Mouse (Mus musculus): ENCODE data around the gene Hcrt. TPM values are rescaled to one million over a fixed set of nuclear protein-coding genes. Genes with fewer than 3 reads are reported as not detected.

Hcrt gene
- total and polyA plus RNA-seq, 3 experiments: not detected

DNA sequence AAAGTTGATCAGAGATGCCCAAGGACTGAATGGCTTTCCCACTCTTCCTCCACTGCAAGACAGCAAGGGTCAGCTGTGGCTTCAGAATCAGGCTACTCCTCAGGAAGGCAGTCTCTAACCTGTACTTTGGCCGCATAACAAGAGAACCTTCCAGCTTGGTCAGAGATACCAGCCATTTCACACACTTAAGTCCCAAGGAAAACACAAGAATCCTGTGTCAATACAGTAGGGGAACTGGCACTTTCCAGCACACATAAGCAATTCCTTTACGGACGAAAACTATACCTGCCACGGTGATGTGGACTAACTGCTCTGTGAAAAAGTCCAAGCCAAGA, 26.0 kb downstream of the Hcrt start:
- DNase-seq (ENCODE audit: low spot score) (no peak), ATAC-seq (ENCODE audit: extremely low read depth, insufficient number of reproducible peaks, low FRiP score, poor library complexity, severe bottlenecking) (no peak)
- peak overlapping the region; percentile 97 for H3K4me3 ChIP-seq (ENCODE audit: low read depth, low read length)
- peaks cover 45% of the 10 kb centered on the region for H3K36me3 ChIP-seq (replicated peaks)
- H3K27me3 ChIP-seq (ENCODE audit: insufficient read depth, low read length): no peaks in the 10 kb centered on the region
- no peaks in the 10 kb centered on the region for H3K9me3 ChIP-seq (replicated peaks)
- peaks cover 61% of the 10 kb centered on the region for H3K4me1 ChIP-seq (ENCODE audit: insufficient read depth, low read depth, low read length)
- no peak for TF ChIP-seq POLR2AphosphoS5 (IDR thresholded peaks at IDR 0.05; ENCODE audit: insufficient replicate concordance, low read depth, low read length)
- no peak for TF ChIP-seq GATA1 (IDR thresholded peaks at IDR 0.05; ENCODE audit: borderline replicate concordance, low read length)
- no peak for TF ChIP-seq TAL1 (conservative IDR thresholded peaks at IDR 0.05; ENCODE audit: low read depth, low read length)
- no peak for TF ChIP-seq GATA2 (IDR thresholded peaks at IDR 0.05; ENCODE audit: borderline replicate concordance, low read depth, low read length)
- TF ChIP-seq CTCF (IDR thresholded peaks at IDR 0.05; ENCODE audit: low read depth, low read length): no peak

DNA sequence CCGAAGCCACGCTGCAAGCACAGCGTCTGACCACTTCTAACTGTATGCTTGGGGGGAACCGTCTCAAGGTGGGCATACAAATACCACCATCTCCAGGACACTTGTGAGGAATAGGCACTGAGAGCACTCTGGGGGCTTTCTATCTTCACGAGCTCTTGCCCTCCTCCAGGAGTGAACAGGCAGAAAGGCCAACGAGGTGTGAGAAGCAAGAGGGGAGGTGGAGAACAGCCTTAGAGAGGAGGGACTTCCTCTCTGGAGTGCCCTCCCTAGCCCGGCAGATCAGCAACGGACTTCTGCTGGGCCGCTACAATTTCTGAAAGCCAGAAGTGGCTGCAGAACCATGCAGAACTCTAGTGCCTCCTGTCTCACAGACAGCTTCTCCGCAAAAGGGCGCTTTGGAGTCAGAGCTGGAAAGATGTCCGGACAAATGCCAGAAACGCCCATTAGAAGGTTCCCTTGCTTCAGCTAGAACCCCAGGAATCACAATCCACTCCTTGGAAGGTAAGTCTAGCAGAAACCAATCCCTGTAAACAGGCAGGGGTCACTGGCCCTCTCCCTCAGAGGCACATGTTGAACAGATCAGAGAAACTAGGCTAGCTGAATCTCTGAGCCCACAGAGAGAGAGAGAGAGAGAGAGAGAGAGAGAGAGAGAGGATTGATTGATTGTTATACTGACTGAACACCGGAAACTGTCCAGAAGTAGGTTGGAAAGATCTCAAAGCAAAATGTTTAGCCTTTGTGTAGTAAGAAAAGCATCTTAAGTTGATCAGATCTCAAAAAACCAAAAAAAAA, 26.6 kb downstream of the Hcrt start:
- H3K9me3 ChIP-seq (replicated peaks): no peaks in the 10 kb centered on the region
- no peak for ATAC-seq (ENCODE audit: extremely low read depth, insufficient number of reproducible peaks, low FRiP score, poor library complexity, severe bottlenecking)
- no peaks in the 10 kb centered on the region for H3K27me3 ChIP-seq (ENCODE audit: insufficient read depth, low read length)
- TF ChIP-seq GATA2 (IDR thresholded peaks at IDR 0.05; ENCODE audit: borderline replicate concordance, low read depth, low read length) (no peak), CTCF (IDR thresholded peaks at IDR 0.05; ENCODE audit: low read depth, low read length) (no peak)
- peaks cover 67% of the 10 kb centered on the region for H3K4me1 ChIP-seq (ENCODE audit: insufficient read depth, low read depth, low read length)
- peak overlapping the region; percentile 97 for H3K4me3 ChIP-seq (ENCODE audit: low read depth, low read length)
- peak; percentile 58 for DNase-seq (ENCODE audit: low spot score)
- H3K36me3 ChIP-seq (replicated peaks): peaks cover 49% of the 10 kb centered on the region

DNA sequence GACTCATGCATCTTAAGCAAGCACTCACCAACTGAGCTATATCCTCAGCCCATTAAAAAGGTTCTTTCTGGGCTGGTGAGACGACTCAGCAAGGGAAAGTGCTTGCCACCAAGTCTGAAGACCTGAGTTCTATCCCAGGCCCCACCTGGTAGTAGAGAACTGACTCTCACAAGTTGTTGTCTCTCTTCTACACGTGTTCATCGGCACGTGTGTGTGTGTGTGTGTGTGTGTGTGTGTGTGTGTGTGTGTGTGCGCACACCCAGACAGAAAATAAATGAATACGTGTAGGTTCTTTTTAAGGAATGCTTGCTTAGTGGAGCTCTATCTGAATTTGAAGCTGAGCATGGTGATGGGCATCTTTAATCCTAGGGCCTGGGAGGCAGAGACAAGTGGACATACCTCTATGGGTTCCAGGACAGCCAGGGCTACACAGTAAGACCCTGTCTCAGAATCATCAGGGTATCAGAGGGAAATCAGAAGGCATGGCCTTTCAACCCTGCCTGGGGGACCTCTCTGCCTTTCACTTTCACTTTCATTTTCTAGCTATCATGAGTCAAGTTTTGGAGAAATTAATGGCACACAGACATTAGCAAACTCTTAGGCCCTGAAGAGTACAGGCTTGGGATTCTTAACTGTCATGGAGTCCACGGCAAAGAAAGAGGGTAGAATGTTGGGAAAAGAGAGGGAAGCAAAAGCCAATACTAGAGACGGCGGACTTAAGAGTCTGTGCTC, 27.4 kb downstream of the Hcrt start:
- TF ChIP-seq TAL1 (conservative IDR thresholded peaks at IDR 0.05; ENCODE audit: low read depth, low read length) (no peak), GATA1 (IDR thresholded peaks at IDR 0.05; ENCODE audit: borderline replicate concordance, low read length) (no peak)
- peaks cover 57% of the 10 kb centered on the region for H3K36me3 ChIP-seq (replicated peaks)
- no peaks in the 10 kb centered on the region for H3K27me3 ChIP-seq (ENCODE audit: insufficient read depth, low read length)
- H3K4me1 ChIP-seq (ENCODE audit: insufficient read depth, low read depth, low read length): peaks cover 75% of the 10 kb centered on the region
- H3K9me3 ChIP-seq (replicated peaks): no peaks in the 10 kb centered on the region
- DNase-seq (ENCODE audit: low spot score) (no peak), ATAC-seq (ENCODE audit: extremely low read depth, insufficient number of reproducible peaks, low FRiP score, poor library complexity, severe bottlenecking) (no peak)
- peak overlapping the region; percentile 97 for H3K4me3 ChIP-seq (ENCODE audit: low read depth, low read length)

DNA sequence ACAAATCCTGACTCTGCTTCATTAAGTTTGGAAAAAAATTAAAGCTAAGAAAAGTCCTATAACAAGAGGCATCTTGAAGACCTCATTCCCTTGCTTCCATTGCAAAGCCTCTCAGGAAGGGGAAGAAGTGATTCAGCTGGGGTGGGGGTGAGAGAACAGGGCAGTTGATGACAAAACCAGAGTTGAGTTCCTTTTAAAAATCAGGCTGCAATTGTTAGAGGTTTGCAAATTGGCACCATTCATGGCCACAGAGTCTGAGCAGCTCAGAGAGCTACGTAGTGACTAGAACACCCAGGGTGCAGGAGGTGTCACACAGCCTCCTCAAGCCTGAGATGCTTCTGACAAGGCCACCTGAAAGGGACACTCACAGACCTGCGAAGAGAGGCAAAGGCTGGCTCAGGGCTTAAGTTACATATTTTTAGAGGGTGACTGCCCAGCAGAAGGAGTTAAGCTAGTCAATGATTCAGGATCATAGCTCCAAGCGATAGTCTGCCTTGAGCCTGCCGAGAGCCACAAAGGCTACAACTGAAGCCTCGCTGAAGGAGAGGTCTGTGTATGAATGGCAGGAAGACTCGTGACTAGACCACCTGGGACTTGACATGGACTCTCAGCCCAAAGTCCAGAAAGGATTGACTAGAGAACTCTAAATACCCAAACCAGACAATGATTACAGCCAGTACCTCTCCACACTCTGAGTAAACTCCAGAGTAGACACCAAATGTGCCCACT, 32.1 kb downstream of the Hcrt start:
- peak overlapping the region; percentile 52; the same call in 1 of the 2 replicates for H3K4me3 ChIP-seq (ENCODE audit: low read depth, low read length)
- H3K36me3 ChIP-seq (replicated peaks): peaks cover 84% of the 10 kb centered on the region
- no peaks in the 10 kb centered on the region for H3K9me3 ChIP-seq (replicated peaks)
- ATAC-seq (ENCODE audit: extremely low read depth, insufficient number of reproducible peaks, low FRiP score, poor library complexity, severe bottlenecking) (no peak), DNase-seq (ENCODE audit: low spot score) (no peak)
- no peak for TF ChIP-seq POLR2AphosphoS5 (IDR thresholded peaks at IDR 0.05; ENCODE audit: insufficient replicate concordance, low read depth, low read length)
- no peak for TF ChIP-seq GATA1 (IDR thresholded peaks at IDR 0.05; ENCODE audit: borderline replicate concordance, low read length)
- no peak for TF ChIP-seq TAL1 (conservative IDR thresholded peaks at IDR 0.05; ENCODE audit: low read depth, low read length)
- no peak for TF ChIP-seq CTCF (IDR thresholded peaks at IDR 0.05; ENCODE audit: low read depth, low read length)
- TF ChIP-seq GATA2 (IDR thresholded peaks at IDR 0.05; ENCODE audit: borderline replicate concordance, low read depth, low read length): no peak
- peaks cover 87% of the 10 kb centered on the region for H3K4me1 ChIP-seq (ENCODE audit: insufficient read depth, low read depth, low read length)
- no peaks in the 10 kb centered on the region for H3K27me3 ChIP-seq (ENCODE audit: insufficient read depth, low read length)

DNA sequence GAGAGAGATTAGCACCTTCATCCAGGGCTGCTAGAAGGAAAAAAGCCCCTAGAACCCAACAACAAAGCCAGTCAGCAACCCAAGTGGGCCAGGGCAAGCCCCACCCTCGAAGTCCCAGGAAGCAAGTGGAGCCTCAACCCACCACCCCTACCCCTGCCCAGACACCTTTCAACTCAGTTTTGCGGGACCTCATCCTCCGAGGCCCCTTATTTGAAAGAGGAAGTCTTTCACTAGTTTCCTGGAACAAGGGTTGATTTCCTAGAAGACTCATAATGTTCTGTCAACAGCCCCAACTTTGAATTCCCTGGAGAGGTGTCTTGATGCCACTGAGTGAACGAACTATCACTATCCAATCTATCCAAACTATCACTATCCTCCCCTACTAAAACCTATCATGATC, 32.8 kb downstream of the Hcrt start:
- H3K9me3 ChIP-seq (replicated peaks): no peaks in the 10 kb centered on the region
- ATAC-seq (ENCODE audit: extremely low read depth, insufficient number of reproducible peaks, low FRiP score, poor library complexity, severe bottlenecking) (no peak), DNase-seq (ENCODE audit: low spot score) (peak; percentile 51)
- no peaks in the 10 kb centered on the region for H3K27me3 ChIP-seq (ENCODE audit: insufficient read depth, low read length)
- H3K36me3 ChIP-seq (replicated peaks): peaks cover 83% of the 10 kb centered on the region
- peaks cover 87% of the 10 kb centered on the region for H3K4me1 ChIP-seq (ENCODE audit: insufficient read depth, low read depth, low read length)
- peak overlapping the region; percentile 60; the same call in 1 of the 2 replicates for H3K4me3 ChIP-seq (ENCODE audit: low read depth, low read length)
- TF ChIP-seq POLR2AphosphoS5 (IDR thresholded peaks at IDR 0.05; ENCODE audit: insufficient replicate concordance, low read depth, low read length): no peak
- no peak for TF ChIP-seq TAL1 (conservative IDR thresholded peaks at IDR 0.05; ENCODE audit: low read depth, low read length)
- TF ChIP-seq CTCF (IDR thresholded peaks at IDR 0.05; ENCODE audit: low read depth, low read length): no peak
- no peak for TF ChIP-seq GATA2 (IDR thresholded peaks at IDR 0.05; ENCODE audit: borderline replicate concordance, low read depth, low read length)
- TF ChIP-seq GATA1 (IDR thresholded peaks at IDR 0.05; ENCODE audit: borderline replicate concordance, low read length): no peak

DNA sequence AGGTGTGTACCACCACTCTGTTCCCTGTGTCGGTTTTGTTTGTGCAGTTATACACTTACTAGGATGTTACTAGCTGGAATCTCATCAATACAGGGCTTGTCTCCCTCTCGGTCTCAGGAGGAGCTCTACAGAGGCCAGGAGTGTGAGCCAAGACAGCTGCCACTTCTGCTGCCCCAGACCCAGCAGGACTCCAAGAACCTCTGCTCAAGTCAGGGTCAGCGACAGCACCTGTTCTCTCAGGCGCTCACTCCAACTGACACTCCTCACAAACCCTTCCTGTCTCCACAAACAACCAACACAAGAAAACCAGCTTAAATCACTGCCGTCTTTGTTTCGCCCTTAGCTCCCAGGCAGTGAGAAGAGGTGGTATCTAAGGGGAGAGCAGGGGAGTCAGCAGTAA, 34.1 kb downstream of the Hcrt start:
- H3K4me1 ChIP-seq (ENCODE audit: insufficient read depth, low read depth, low read length): peaks cover 88% of the 10 kb centered on the region
- no peaks in the 10 kb centered on the region for H3K9me3 ChIP-seq (replicated peaks)
- H3K36me3 ChIP-seq (replicated peaks): peaks cover 82% of the 10 kb centered on the region
- TF ChIP-seq POLR2AphosphoS5 (IDR thresholded peaks at IDR 0.05; ENCODE audit: insufficient replicate concordance, low read depth, low read length): no peak
- no peak for TF ChIP-seq GATA2 (IDR thresholded peaks at IDR 0.05; ENCODE audit: borderline replicate concordance, low read depth, low read length)
- no peak for TF ChIP-seq CTCF (IDR thresholded peaks at IDR 0.05; ENCODE audit: low read depth, low read length)
- TF ChIP-seq GATA1 (IDR thresholded peaks at IDR 0.05; ENCODE audit: borderline replicate concordance, low read length): no peak
- no peak for TF ChIP-seq TAL1 (conservative IDR thresholded peaks at IDR 0.05; ENCODE audit: low read depth, low read length)
- DNase-seq (ENCODE audit: low spot score) (no peak), ATAC-seq (ENCODE audit: extremely low read depth, insufficient number of reproducible peaks, low FRiP score, poor library complexity, severe bottlenecking) (no peak)
- H3K4me3 ChIP-seq (ENCODE audit: low read depth, low read length): no peak overlapping the region
- H3K27me3 ChIP-seq (ENCODE audit: insufficient read depth, low read length): no peaks in the 10 kb centered on the region

Data from G1E (cell line).